Mouse (Mus musculus) stomach, postnatal 0 days (tissue): Measurements from ENCODE around the gene Gkn1.

Experiments used
- CTCF ChIP-seq: IDR thresholded peaks from 2 replicates; pipeline ENCODE4 v1.5.1; 2016; ENCODE audit warnings: antibody characterized with exemption, low read depth, mild to moderate bottlenecking, moderate library complexity
- EP300 ChIP-seq: optimal IDR thresholded peaks from 2 replicates; pipeline ENCODE3; 2016; ENCODE audit warnings: antibody characterized with exemption

DNA sequence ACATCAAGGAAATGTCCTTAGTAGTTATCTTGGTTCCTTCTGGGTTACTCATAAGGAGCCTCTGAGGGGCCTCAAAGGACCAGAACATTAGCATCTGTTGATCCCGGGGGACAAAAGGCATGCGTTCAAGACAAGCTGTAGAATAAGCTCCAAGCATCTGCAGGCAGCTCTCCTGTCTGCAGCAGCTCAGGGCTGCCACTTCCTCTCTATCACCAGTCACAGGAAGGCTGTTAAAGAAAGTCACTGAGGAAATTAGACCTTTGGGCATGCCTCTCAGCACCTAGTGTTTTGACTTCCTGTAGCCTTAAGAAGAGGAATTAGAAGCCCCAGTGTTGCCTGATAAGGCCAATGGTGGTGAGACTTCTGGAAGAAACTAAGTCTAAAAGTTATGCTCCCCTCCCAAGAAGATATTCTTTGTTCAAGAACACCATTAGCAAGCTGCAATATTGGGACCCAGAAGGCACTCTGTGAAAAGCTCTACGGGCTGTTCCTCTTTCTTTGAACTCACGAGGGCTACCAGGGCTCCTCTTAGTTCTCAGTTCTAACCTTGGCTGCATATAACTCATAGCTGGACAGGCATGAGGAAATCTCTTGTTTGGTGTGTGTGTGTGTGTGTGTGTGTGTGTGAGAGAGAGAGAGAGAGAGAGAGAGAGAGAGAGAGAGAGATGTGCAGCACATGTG is 49.3 kb upstream of the Gkn1 start:
- TF ChIP-seq CTCF: no peak
- TF ChIP-seq EP300: no peak
